Comparison of ENCODE assay signal across 17 mouse cellular contexts in genomic region chr3:18668936-18669335, GRCm38 (mm10).
A peak's percentile ranks its signal among the peaks of the same experiment; 100 is the strongest.
DNase-seq lines count a peak whose midpoint lies in the region; ATAC-seq lines count a peak whose summit lies in the region.
"Had no signal": no experiment of that assay in that cellular context is flagged by ENCODE, and none has a peak within 500 bp of the region (broad histone marks: within the 10 kb centered on the region; RNA-seq: fewer than 3 reads in every experiment).

No protein-coding gene starts in this region.

- DNase-seq in forebrain, embryonic 14.5 days (ENCODE audit: low spot score) = peak; percentile 65
- peak; percentile 72 for DNase-seq in brain, embryonic 18.5 days (ENCODE audit: low read depth, low spot score)
- peak; percentile 76 for DNase-seq in layer of hippocampus, adult 9-10 months (ENCODE audit: low spot score)
- peak; percentile 65 to 96 for DNase-seq in left cerebral cortex, postnatal 25 days (ENCODE audit: low spot score in 2 of 2)
- no peak for DNase-seq in gastrocnemius, postnatal 10 days
- no peak for DNase-seq in liver, embryonic 11.5 days (ENCODE audit: low spot score)
- DNase-seq: adrenal gland, postnatal 14 days; cerebellum, postnatal 14 days; heart, postnatal 10 days; kidney, postnatal 36 days; lung, adult 18-20 months; lung, postnatal 36 days had no signal

- intact Hi-C loops in left cerebral cortex, postnatal 25 days (cut with DNase I) = loop anchor here (1.0 to 5.0 kb wide), 4 partner anchors 26 to 236 kb away; no protein-coding TSS in a partner anchor

- ATAC-seq in forebrain, embryonic 14.5 days = peak; percentile 16; the same call in 1 of the 2 replicates
- no peak; the same call in 1 of the 2 replicates for ATAC-seq in forebrain, embryonic 13.5 days
- no peak for ATAC-seq in erythroid progenitor cell, adult 5-6 weeks (replicated peaks; ENCODE audit: low FRiP score, poor library complexity, severe bottlenecking)
- ATAC-seq in liver, embryonic 11.5 days (replicated peaks; ENCODE audit: low FRiP score) = no peak
- ATAC-seq: intestine, postnatal 0 days had no signal

- H3K9ac ChIP-seq in forebrain, embryonic 14.5 days (ENCODE audit: low read length) = no peak overlapping the region
- no peak overlapping the region for H3K9ac ChIP-seq in forebrain, embryonic 13.5 days
- H3K9ac ChIP-seq in liver, embryonic 11.5 days (ENCODE audit: low read depth, low read length) = no peak overlapping the region
- H3K9ac ChIP-seq: hindbrain, embryonic 14.5 days had no signal

- peaks cover 6% of the 10 kb centered on the region for H3K4me1 ChIP-seq in forebrain, embryonic 14.5 days (ENCODE audit: control insufficient read depth, insufficient read depth, low read length)
- H3K4me1 ChIP-seq in forebrain, embryonic 13.5 days = peaks cover 32% of the 10 kb centered on the region
- H3K4me1 ChIP-seq in liver, embryonic 11.5 days (replicated peaks; ENCODE audit: control insufficient read depth, insufficient read depth, low read length) = no peaks in the 10 kb centered on the region

- H3K4me2 ChIP-seq in forebrain, embryonic 14.5 days (ENCODE audit: low read length) = no peak overlapping the region
- no peak overlapping the region for H3K4me2 ChIP-seq in forebrain, embryonic 13.5 days
- no peak overlapping the region for H3K4me2 ChIP-seq in liver, embryonic 11.5 days
- H3K4me2 ChIP-seq: hindbrain, embryonic 14.5 days; midbrain, embryonic 11.5 days had no signal

- 73% methylated on average over 3 of the region's 3 CpGs for WGBS in forebrain, embryonic 14.5 days
- WGBS in forebrain, embryonic 13.5 days = 85% methylated on average over 3 of the region's 3 CpGs
- WGBS in liver, embryonic 11.5 days = 79% methylated on average over 3 of the region's 3 CpGs

- H3K9me3 ChIP-seq in forebrain, embryonic 14.5 days (replicated peaks; ENCODE audit: control insufficient read depth, low read length) = no peaks in the 10 kb centered on the region
- no peaks in the 10 kb centered on the region for H3K9me3 ChIP-seq in forebrain, embryonic 13.5 days (replicated peaks)
- H3K9me3 ChIP-seq in liver, embryonic 11.5 days (ENCODE audit: control insufficient read depth, low read length) = no peaks in the 10 kb centered on the region

- H3K27ac ChIP-seq in forebrain, embryonic 14.5 days (ENCODE audit: low read depth, low read length) = no peak overlapping the region
- no peak overlapping the region for H3K27ac ChIP-seq in forebrain, embryonic 13.5 days
- no peak overlapping the region for H3K27ac ChIP-seq in liver, embryonic 11.5 days (ENCODE audit: low read depth, low read length)
- H3K27ac ChIP-seq: hindbrain, embryonic 14.5 days had no signal

- no peaks in the 10 kb centered on the region for H3K36me3 ChIP-seq in forebrain, embryonic 14.5 days (ENCODE audit: control insufficient read depth, insufficient read depth, low read length)
- H3K36me3 ChIP-seq in forebrain, embryonic 13.5 days (ENCODE audit: poor library complexity, severe bottlenecking) = no peaks in the 10 kb centered on the region
- no peaks in the 10 kb centered on the region for H3K36me3 ChIP-seq in liver, embryonic 11.5 days (ENCODE audit: control insufficient read depth, insufficient read depth, low read length)

- H3K4me3 ChIP-seq in forebrain, embryonic 14.5 days (ENCODE audit: low read depth, low read length) = no peak overlapping the region
- no peak overlapping the region for H3K4me3 ChIP-seq in forebrain, embryonic 13.5 days
- H3K4me3 ChIP-seq in liver, embryonic 11.5 days (ENCODE audit: low read depth, low read length) = no peak overlapping the region

- H3K27me3 ChIP-seq in forebrain, embryonic 14.5 days (replicated peaks; ENCODE audit: control insufficient read depth, insufficient read depth, low read length) = no peaks in the 10 kb centered on the region
- H3K27me3 ChIP-seq in forebrain, embryonic 13.5 days = no peaks in the 10 kb centered on the region
- H3K27me3 ChIP-seq in liver, embryonic 11.5 days (replicated peaks; ENCODE audit: control insufficient read depth, insufficient read depth, low read length) = no peaks in the 10 kb centered on the region

Comparison
In these comparisons a context has a peak if more than half of its experiments do, and no peak if none do; other contexts are left out.
1. DNase-seq: peak in forebrain, embryonic 14.5 days (single experiment), brain, embryonic 18.5 days (single experiment), layer of hippocampus, adult 9-10 months (single experiment) and left cerebral cortex, postnatal 25 days (2 of 2); none in gastrocnemius, postnatal 10 days (single experiment) and liver, embryonic 11.5 days (single experiment).